Mouse (Mus musculus): Measurements from ENCODE around the gene Aldh3a2. TPM values are rescaled to one million over a fixed set of nuclear protein-coding genes. Genes with fewer than 3 reads are reported as not detected.
A peak's percentile ranks its signal among the peaks of the same experiment; 100 is the strongest.
"Not testable (repeated sequence)": the region's sequence is repeated elsewhere in the genome, so short reads cannot be mapped to it uniquely, and the experiment has no call there.

Gene Aldh3a2
- total RNA-seq (2021) = 10 to 100 TPM; 40.0 to 42.3 TPM

DNA sequence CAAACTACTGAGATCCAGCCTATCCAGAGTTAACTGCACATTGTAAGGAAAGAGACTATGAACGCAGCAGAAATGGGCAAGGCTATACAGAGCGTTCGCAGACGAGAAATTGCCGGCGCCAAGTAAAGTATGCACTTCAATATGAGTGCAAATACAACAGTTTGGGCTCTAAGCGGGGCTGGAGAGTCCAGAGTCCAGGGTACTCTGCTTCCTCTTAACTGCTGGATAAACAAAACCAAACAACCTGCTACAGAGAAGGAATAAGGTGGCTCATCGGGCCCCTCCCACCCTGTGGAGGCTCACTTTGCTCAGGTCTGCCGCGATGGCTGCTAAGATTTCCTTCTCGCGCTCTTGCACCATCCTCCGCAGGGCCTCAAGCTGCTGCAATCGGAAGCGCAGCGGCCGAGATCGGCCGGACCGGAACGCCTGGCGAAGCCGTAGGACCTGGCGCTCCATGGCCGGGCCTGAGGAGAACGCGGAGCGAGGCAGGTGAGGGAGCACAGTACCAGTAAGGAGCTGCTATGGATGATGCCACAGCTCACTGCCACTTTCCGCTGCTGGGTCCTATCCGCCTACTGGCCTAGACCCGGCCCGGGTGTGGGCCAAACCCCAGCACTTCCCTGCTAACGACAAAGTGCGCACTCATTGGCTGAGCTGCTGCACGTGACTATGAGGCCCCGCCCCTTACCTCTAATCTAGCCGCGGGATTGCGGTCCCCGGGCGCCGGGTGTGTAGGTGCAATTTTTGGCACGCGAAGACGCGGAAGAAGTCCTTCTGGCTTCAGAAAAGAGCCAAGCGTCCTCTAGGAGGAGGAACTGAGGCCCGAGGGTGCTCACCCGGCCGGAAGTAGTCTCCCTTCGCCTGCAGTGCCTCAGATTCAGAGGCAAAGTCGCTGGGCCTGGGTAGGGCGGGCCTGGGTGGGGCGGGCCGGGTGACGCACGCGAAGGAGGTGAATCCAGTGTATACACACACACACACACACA is at the start of gene Aldh3a2:
Aldh3a2 (minus strand) TSS at position 914 of the 983 bp plus-strand sequence.
- intact Hi-C loops (cut with DNase I) = no loop called here
- peak; percentile 94 for DNase-seq

GRCm38 (mm10) chr11:61316864-61317263 is 49.6 kb upstream of the Aldh3a2 start:
- no peak for DNase-seq
- intact Hi-C loops (cut with DNase I) = no loop called here

DNA sequence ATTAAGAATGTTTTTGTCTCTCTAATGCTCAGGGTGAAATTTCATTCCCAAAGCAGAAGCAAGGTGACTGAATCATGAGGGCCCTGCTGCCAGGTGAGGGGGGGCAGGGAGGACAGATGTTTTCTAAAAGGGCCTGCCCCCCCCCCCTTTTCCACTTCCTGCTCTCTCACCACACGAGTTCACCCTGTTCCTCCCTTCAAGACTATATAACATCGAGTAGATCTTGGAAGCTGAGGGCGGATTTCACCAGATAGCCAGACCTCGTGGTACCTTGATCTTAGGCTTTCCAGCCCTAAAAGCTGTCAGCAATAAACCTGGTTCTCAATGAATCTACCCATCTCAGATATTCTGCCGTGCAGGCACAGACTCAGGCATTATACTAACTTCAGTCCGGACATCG is 43.1 kb upstream of the Aldh3a2 start:
- DNase-seq = no peak
- intact Hi-C loops (cut with DNase I) = no loop called here

DNA sequence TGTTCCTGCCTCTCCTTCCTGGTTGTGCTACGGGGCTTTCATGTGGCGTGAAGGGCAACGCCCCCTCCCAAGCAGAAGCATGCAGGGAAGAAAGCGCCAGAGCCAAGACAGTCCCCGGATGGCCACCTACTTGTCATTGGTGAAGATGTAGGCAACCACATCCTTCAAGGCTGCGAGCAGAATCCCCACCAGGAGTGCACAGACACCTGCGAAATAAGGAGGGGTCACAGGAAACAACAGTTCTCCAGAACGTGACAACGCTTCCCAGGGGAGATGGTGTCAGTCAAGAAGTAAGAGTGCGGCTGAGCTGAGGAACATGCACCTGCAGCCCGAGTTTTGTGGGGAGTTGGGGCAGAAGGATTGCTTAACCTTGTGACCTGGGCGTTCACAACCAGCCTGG is 42.6 kb upstream of the Aldh3a2 start:
- no peak for DNase-seq
- intact Hi-C loops (cut with DNase I) = no loop called here

DNA sequence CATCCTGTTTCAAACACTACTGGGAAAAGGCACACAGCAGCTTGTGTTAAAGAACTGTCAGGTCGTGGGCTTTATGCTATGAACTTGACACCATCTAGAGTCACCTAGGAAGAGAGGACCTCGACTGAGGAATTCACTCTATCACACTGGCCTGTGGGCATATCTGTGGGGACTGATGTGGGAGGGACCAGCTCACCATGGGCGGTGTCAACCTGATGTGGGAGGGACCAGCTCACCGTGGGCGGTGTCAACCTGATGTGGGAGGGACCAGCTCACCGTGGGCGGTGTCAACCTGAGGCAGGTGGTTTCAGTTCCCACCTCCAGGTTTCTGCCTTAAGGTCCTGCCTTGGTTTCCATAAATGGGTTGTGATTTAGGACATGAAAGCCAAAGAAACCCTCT is 40.5 kb upstream of the Aldh3a2 start:
- intact Hi-C loops (cut with DNase I) = no loop called here
- no peak for DNase-seq

GRCm38 (mm10) chr11:61305377-61305776 is 38.1 kb upstream of the Aldh3a2 start:
- intact Hi-C loops (cut with DNase I) = no loop called here
- DNase-seq = peak; percentile 28

- intact Hi-C loops (cut with DNase I); DNase-seq: not testable (repeated sequence)
These were observed 37.3 kb upstream of the Aldh3a2 start for GRCm38 (mm10) chr11:61304535-61304934.

- intact Hi-C loops (cut with DNase I) = no loop called here
- DNase-seq = no peak
These were observed 33.6 kb upstream of the Aldh3a2 start for GRCm38 (mm10) chr11:61300716-61301392.

GRCm38 (mm10) chr11:61300205-61300604 is 32.9 kb upstream of the Aldh3a2 start:
- intact Hi-C loops (cut with DNase I) = no loop called here
- no peak for DNase-seq

DNA sequence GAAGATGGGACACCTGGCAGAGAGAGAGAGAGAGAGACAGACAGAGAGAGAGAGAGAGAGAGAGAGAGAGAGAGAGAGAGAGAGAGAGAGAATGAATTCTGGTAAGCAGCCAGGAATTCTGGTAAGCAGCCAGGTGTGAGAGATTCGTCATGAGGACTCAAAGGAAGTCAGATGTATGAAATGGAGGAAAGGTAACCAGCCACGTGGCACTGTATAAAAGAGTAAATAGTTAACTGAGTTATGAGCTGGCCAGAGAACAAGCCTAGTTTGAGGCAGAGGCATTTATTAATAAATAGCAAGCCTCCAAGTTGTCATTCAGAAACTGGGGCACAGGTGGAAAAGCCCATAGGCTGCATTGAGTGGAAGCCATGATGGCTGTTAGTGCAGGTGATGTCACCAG is 30.6 kb upstream of the Aldh3a2 start:
- DNase-seq = no peak
- intact Hi-C loops (cut with DNase I) = no loop called here

DNA sequence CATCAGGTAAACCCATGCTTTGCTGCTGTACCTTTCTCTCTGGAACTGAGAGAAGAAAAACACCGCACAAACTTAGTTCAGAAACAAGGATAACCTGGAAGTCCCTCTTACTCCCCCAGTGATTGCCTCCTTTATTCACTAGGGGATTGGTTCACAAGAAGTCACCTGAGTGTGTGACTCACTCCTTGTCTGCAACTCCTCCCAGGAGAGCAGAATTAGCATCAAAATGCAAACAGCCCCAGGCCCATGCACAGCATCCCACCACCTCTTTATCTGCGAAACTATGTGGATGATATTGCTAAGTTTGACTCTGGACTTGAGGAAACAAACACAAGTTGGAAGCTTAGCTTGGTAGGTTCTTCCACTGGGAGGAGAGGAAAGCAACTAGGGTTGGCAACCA is 30.1 kb upstream of the Aldh3a2 start:
- no peak for DNase-seq
- intact Hi-C loops (cut with DNase I) = no loop called here

DNA sequence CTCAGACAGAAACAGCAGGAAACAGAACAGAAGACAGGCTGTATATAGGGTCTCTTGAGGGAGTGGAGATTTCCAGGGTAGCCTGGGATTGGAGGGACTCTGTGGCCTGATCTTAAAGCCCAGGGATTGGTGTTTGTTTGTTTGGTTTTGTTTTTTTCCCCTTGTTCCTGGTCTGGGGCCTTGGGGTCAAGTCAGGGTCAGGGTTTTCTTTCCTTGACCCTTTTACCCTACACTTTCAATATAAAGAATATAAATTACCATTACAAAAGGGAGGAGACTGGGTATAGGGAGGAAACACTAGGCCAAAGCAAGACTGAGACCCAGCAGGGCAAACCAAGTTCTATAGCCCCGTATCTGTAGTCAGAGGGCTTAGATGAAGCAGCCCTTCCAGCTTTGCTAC is 29.3 kb upstream of the Aldh3a2 start:
- intact Hi-C loops (cut with DNase I) = no loop called here

DNA sequence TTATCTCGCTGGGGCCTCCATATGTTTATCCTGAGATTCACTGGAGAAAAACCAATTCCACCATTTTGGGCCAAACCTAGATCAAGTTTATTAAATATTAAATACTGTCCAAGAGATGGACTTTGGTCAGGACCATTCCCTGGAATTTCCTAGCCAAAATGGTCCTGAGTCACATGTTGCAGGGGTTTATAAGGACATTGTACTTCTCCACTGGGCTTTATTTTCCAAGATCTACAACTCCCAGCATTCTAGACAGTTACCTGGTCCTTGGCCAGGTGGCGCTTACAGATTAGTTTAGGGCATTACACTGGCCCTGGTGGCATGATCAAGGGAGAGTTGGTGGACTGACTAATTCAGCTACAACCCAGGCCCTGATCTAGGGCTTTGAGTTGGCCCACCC is 28.3 kb upstream of the Aldh3a2 start:
- no peak for DNase-seq

More for the DNA sequence above, 29.3 kb upstream of the Aldh3a2 start:
- no peak for DNase-seq

DNA sequence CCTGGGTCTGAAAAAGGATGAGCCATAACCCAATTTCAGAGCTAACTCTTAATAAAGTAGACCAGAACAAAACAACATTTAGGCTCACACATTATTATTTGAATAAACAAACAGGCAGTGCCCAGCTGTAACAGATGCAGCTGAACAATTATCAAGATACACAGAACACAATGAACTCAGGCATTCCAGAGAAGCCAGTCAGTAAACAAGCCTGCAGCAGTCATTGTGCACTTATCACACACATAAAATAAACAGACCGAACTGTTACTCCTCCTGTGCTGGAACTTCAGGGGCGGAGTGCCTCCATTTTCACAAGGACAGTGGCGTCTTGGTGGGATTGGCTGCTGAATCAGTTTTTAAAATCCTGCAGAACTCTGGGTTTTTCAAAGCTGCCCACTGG is 27.2 kb upstream of the Aldh3a2 start:
- no peak for DNase-seq
- intact Hi-C loops (cut with DNase I) = no loop called here

More for the DNA sequence above, 28.3 kb upstream of the Aldh3a2 start:
- intact Hi-C loops (cut with DNase I) = no loop called here

- intact Hi-C loops (cut with DNase I) = no loop called here
- no peak for DNase-seq
These were observed 26.0 kb upstream of the Aldh3a2 start for GRCm38 (mm10) chr11:61293251-61293650.

DNA sequence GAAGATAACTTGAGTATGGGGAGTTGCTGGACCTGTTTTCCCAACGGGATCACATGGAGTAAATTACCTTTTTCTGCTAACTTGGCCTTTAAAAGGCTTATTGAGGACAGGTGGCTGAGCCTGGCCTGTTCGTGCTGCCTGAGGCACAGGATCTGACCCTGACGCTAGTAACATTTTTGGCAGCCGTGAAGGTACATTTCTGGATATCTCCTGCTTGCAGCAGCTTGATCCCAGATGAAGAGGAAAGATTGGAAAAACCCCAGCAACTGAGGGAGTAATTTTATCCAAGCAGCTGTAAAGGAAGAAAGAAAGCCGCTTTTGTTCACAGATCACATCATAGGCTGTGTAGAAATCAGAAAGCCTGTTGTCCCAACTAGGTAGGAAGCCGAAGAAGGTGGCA is 17.1 kb upstream of the Aldh3a2 start:
- intact Hi-C loops (cut with DNase I) = no loop called here
- no peak for DNase-seq

DNA sequence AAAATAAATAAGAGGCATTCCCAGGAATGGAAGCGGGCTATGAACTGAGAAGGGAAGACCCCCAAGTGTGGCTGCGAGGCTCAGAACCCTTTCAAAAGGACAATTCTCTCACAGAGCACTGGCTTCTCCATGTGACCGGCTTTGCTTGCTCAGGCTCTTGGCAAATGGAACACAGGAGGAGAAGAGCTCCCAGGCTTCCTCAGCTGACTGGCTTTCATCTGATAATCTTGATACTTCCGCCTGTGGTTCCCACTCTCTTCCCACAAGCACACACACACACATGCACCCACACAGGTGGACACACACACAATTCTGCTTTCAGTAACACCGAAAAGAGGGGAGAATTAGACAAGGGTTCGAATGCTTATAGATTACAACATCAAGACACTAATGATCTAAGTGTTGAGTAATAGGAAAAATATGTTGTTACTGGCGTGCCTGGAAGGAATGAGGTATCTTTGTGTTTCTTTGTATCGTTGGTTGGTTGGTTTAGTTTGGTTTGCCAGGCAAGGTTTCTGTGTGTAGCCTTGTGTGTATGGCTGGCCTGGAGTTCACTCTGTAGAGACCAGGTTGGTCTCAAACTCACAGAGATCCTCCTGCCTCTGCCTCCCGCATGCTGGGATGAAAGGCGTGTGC is 16.3 kb upstream of the Aldh3a2 start:
- DNase-seq = no peak
- intact Hi-C loops (cut with DNase I) = no loop called here

DNA sequence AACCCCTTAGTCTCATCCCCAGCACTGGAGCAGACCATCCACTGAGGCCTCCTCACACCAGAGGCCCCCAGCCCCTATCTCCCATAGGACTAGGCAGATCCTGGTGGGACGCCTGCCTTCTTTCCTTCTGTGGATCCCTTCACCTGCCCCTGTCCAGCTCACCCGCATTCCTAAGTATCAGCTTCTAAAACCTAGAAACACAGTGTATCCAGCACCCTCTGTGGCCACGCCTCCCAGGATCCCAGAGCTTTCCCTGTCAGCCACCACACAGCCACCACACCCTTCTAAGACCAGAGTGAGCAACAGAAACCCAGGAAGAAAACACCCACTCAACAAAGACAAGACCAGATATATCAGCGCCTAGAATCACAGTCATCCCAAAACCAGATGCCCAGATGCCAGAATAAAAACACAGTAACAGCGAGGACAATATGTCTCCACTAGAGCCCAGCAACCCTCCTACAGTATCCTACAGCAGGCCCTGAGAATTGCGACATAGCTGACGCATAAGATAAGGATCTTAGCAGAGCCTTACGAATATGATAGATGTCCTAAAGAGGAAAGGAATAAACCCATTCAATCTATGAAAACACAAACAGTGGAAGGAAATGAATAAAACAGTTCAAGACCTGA is 11.3 kb upstream of the Aldh3a2 start:
- DNase-seq = no peak

GRCm38 (mm10) chr11:61277937-61278336 is 10.7 kb upstream of the Aldh3a2 start:
- no peak for DNase-seq
- intact Hi-C loops (cut with DNase I) = no loop called here

More for the DNA sequence above, 11.3 kb upstream of the Aldh3a2 start:
- intact Hi-C loops (cut with DNase I) = no loop called here

GRCm38 (mm10) chr11:61276482-61276881 is 9.2 kb upstream of the Aldh3a2 start:
- intact Hi-C loops (cut with DNase I) = no loop called here
- no peak for DNase-seq

DNA sequence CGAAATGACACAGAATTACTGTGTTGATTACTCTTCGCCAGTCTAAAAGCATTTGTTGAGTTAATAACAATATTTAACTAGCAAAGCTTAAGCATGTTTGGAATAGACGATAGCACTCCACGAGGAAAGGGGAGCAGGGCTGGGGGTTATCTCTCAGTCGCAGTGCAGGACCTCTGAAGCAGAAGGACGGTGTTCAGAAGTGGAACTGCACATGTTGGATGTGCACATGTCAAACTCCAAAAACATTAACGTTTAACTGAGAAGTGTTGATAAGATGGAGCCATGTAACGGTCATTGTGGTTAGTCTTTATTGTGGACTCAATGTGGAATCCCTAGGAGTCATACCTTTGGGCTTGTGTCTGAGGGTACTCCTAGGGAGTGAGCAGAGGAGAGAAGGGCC is 7.8 kb upstream of the Aldh3a2 start:
- no peak for DNase-seq
- intact Hi-C loops (cut with DNase I) = no loop called here
